Comparison of ENCODE assay signal across 9 mouse cellular contexts in genomic region chr6:136938331-136939126, GRCm38 (mm10). TPM values are rescaled to one million over a fixed set of nuclear protein-coding genes. Genes with fewer than 3 reads are reported as not detected.
A peak's percentile ranks its signal among the peaks of the same experiment; 100 is the strongest.
DNase-seq lines count a peak whose midpoint lies in the region; TF ChIP-seq lines count a peak whose summit lies in the region.
"Had no signal": no experiment of that assay in that cellular context is flagged by ENCODE, and none has a peak within 500 bp of the region (broad histone marks: within the 10 kb centered on the region; RNA-seq: fewer than 3 reads in every experiment).

No protein-coding gene starts in this region.

- H3K27ac ChIP-seq in left cerebral cortex, adult 2 months, result peak overlapping the region; percentile 28; the same call in 1 of the 2 replicates
- H3K27ac ChIP-seq in small intestine, adult 2 months (ENCODE audit: insufficient read depth, low read depth, low read length), result peak overlapping the region; percentile 58
- H3K27ac ChIP-seq: hindbrain, embryonic 14.5 days had no signal

- intact Hi-C loops in left cerebral cortex, adult 2 months (cut with DNase I), result no loop called here
- intact Hi-C loops in heart, postnatal 10 days (cut with DNase I), result no loop called here

- DNase-seq in left cerebral cortex, adult 2 months (ENCODE audit: extremely low spot score in 1 of 2, low spot score in 2 of 2), result no peak
- no peak for DNase-seq in left cerebral cortex, adult 18-20 months (ENCODE audit: low spot score in 2 of 2)
- peak; percentile 87 for DNase-seq in adipocyte (ENCODE audit: low spot score)
- DNase-seq in heart, postnatal 10 days, result peak; percentile 48 to 55
- DNase-seq in right cerebral cortex, postnatal 25 days, result no peak
- no peak for DNase-seq in cerebellum, adult 18-20 months
- DNase-seq in gastrocnemius, postnatal 4 days (ENCODE audit: low spot score in 2 of 2), result no peak

- no peak for TF ChIP-seq POLR2A in small intestine, adult 2 months (IDR thresholded peaks at IDR 0.05; ENCODE audit: low read depth, low read length)

- H3K27me3 ChIP-seq in small intestine, adult 2 months (ENCODE audit: control insufficient read depth, insufficient read depth, low read length), result no peaks in the 10 kb centered on the region

- TF ChIP-seq CTCF in left cerebral cortex, adult 2 months (IDR thresholded peaks at IDR 0.05), result no peak
- no peak for TF ChIP-seq CTCF in small intestine, adult 2 months (IDR thresholded peaks at IDR 0.05; ENCODE audit: extremely low read depth, insufficient read length, insufficient replicate concordance, low read depth, low read length)

- H3K36me3 ChIP-seq in small intestine, adult 2 months (ENCODE audit: control insufficient read depth, insufficient read depth, low read length), result no peaks in the 10 kb centered on the region

- WGBS in small intestine, adult 2 months, result 76% methylated on average over 18 of the region's 18 CpGs

- H3K4me3 ChIP-seq in left cerebral cortex, adult 2 months, result no peak overlapping the region
- peak overlapping the region; percentile 54 for H3K4me3 ChIP-seq in small intestine, adult 2 months (ENCODE audit: low read depth, low read length)

- no peaks in the 10 kb centered on the region for H3K4me1 ChIP-seq in small intestine, adult 2 months (ENCODE audit: control insufficient read depth, insufficient read depth, insufficient read length, low read length)

RNA-seq across cellular contexts. Expression of gene Arhgdib, which starts 3.2 kb away (rescaled TPM):
- total RNA-seq in left cerebral cortex, adult 2 months (2021), result 10 to 100 TPM; 10.2 to 13.0 TPM
- 10 to 100 TPM; 10.9 to 13.3 TPM for total RNA-seq in left cerebral cortex, adult 18-20 months (2021)
- 10 to 100 TPM; 37.4 to 45.4 TPM for total RNA-seq in heart, postnatal 10 days (2021)
- polyA plus RNA-seq in small intestine, adult 2 months (2012; rRNA removed), result 11.2 and 22.6 TPM in 2 replicates
- 10 to 100 TPM; 28.4 to 31.1 TPM for total RNA-seq in gastrocnemius, postnatal 4 days (2021)

RNA-seq across cellular contexts. Expression of gene Pde6h, which starts 14.9 kb away (rescaled TPM):
- total RNA-seq in left cerebral cortex, adult 2 months (2021), result 1 to 10 TPM; 1.6 to 3.0 TPM
- 1 to 10 TPM in 1 of 2 experiments, under 1 TPM in 1; 0.82 to 1.1 TPM for total RNA-seq in left cerebral cortex, adult 18-20 months (2021)
- total RNA-seq in heart, postnatal 10 days (2021), result not detected
- 0.04 TPM in 1 of 2 replicates, not detected in the other for polyA plus RNA-seq in small intestine, adult 2 months (2012; rRNA removed)
- not detected for total RNA-seq in gastrocnemius, postnatal 4 days (2021)

RNA-seq across cellular contexts. Expression of gene Erp27, which starts 16.5 kb away (rescaled TPM):
- under 1 TPM in 1 of 2 experiments, not detected in 1; 0.35 TPM for total RNA-seq in left cerebral cortex, adult 2 months (2021)
- total RNA-seq in left cerebral cortex, adult 18-20 months (2021), result not detected
- not detected for total RNA-seq in heart, postnatal 10 days (2021)
- 0.28 and 23.3 TPM in 2 replicates for polyA plus RNA-seq in small intestine, adult 2 months (2012; rRNA removed)
- not detected for total RNA-seq in gastrocnemius, postnatal 4 days (2021)
- polyA plus RNA-seq: hindbrain, embryonic 14.5 days had no signal

Comparison
In these comparisons a context has a peak if more than half of its experiments do, and no peak if none do; other contexts are left out.
1. DNase-seq: peak in adipocyte (single experiment) and heart, postnatal 10 days (2 of 2); none in left cerebral cortex, adult 2 months (0 of 2), left cerebral cortex, adult 18-20 months (0 of 2), right cerebral cortex, postnatal 25 days (single experiment), cerebellum, adult 18-20 months (0 of 2) and gastrocnemius, postnatal 4 days (0 of 2).